Mouse (Mus musculus): ENCODE measurements at regions not wholly inside any gene's neighbourhood (a gene's known extent, or its start where the extent isn't known, plus 50 kb on each side); places are given as distances from the start of the nearest gene placed in this dataset.

GRCm38 (mm10) chr4:119018573-119018972, 57.2 kb downstream of the Lao1 start:
- 68% methylated on average over 6 of the region's 6 CpGs for WGBS
- Histone ChIP-seq H3K27ac (ENCODE audit: insufficient read depth, low read length) (no peak overlapping the region), H3K27me3 (ENCODE audit: control insufficient read depth, insufficient read depth, low read length) (no peaks in the 10 kb centered on the region), H3K4me3 (replicated peaks; ENCODE audit: insufficient read depth, low read depth, low read length) (no peak overlapping the region), H3K4me1 (ENCODE audit: control insufficient read depth, insufficient read depth, low read length) (no peaks in the 10 kb centered on the region)
- DNase-seq, result no peak
- TF ChIP-seq POLR2A (IDR thresholded peaks at IDR 0.05; ENCODE audit: borderline replicate concordance, insufficient read depth, low read length) (no peak), CTCF (IDR thresholded peaks at IDR 0.05; ENCODE audit: borderline replicate concordance, insufficient read depth, low read depth, low read length) (no peak)

- H3K27me3 ChIP-seq (ENCODE audit: control insufficient read depth, insufficient read depth, low read length), result no peaks in the 10 kb centered on the region
- no peak for TF ChIP-seq CTCF (IDR thresholded peaks at IDR 0.05; ENCODE audit: borderline replicate concordance, insufficient read depth, low read depth, low read length)
- no peak for TF ChIP-seq POLR2A (IDR thresholded peaks at IDR 0.05; ENCODE audit: borderline replicate concordance, insufficient read depth, low read length)
- WGBS, result 22% methylated on average over 12 of the region's 12 CpGs
- H3K4me3 ChIP-seq (replicated peaks; ENCODE audit: insufficient read depth, low read depth, low read length), result no peak overlapping the region
- no peaks in the 10 kb centered on the region for H3K4me1 ChIP-seq (ENCODE audit: control insufficient read depth, insufficient read depth, low read length)
- no peak overlapping the region for H3K27ac ChIP-seq (ENCODE audit: insufficient read depth, low read length)
- no peak for DNase-seq
These were observed 57.8 kb downstream of the Lao1 start for GRCm38 (mm10) chr4:119019013-119019781.

- TF ChIP-seq POLR2A (IDR thresholded peaks at IDR 0.05; ENCODE audit: borderline replicate concordance, insufficient read depth, low read length) (no peak), CTCF (IDR thresholded peaks at IDR 0.05; ENCODE audit: borderline replicate concordance, insufficient read depth, low read depth, low read length) (no peak)
- 70% methylated on average over 6 of the region's 6 CpGs for WGBS
- DNase-seq, result no peak
- no peaks in the 10 kb centered on the region for H3K4me1 ChIP-seq (ENCODE audit: control insufficient read depth, insufficient read depth, low read length)
- H3K27ac ChIP-seq (ENCODE audit: insufficient read depth, low read length), result no peak overlapping the region
- no peaks in the 10 kb centered on the region for H3K27me3 ChIP-seq (ENCODE audit: control insufficient read depth, insufficient read depth, low read length)
- H3K4me3 ChIP-seq (replicated peaks; ENCODE audit: insufficient read depth, low read depth, low read length), result no peak overlapping the region
These were observed 61.0 kb downstream of the Lao1 start for GRCm38 (mm10) chr4:119022338-119022737.

- Histone ChIP-seq H3K4me3 (replicated peaks; ENCODE audit: insufficient read depth, low read depth, low read length) (no peak overlapping the region), H3K27ac (ENCODE audit: insufficient read depth, low read length) (no peak overlapping the region), H3K27me3 (ENCODE audit: control insufficient read depth, insufficient read depth, low read length) (no peaks in the 10 kb centered on the region), H3K4me1 (ENCODE audit: control insufficient read depth, insufficient read depth, low read length) (no peaks in the 10 kb centered on the region)
- WGBS, result 35% methylated on average over 5 of the region's 5 CpGs
- no peak for DNase-seq
- TF ChIP-seq POLR2A (IDR thresholded peaks at IDR 0.05; ENCODE audit: borderline replicate concordance, insufficient read depth, low read length) (no peak), CTCF (IDR thresholded peaks at IDR 0.05; ENCODE audit: borderline replicate concordance, insufficient read depth, low read depth, low read length) (no peak)
These were observed 65.0 kb downstream of the Lao1 start for GRCm38 (mm10) chr4:119026237-119026861.

GRCm38 (mm10) chr4:119028208-119028821, 66.9 kb downstream of the Lao1 start:
- H3K27me3 ChIP-seq (ENCODE audit: control insufficient read depth, insufficient read depth, low read length), result no peaks in the 10 kb centered on the region
- no peaks in the 10 kb centered on the region for H3K4me1 ChIP-seq (ENCODE audit: control insufficient read depth, insufficient read depth, low read length)
- no peak for DNase-seq
- 44% methylated on average over 8 of the region's 8 CpGs for WGBS
- no peak overlapping the region for H3K4me3 ChIP-seq (replicated peaks; ENCODE audit: insufficient read depth, low read depth, low read length)
- no peak for TF ChIP-seq CTCF (IDR thresholded peaks at IDR 0.05; ENCODE audit: borderline replicate concordance, insufficient read depth, low read depth, low read length)
- no peak for TF ChIP-seq POLR2A (IDR thresholded peaks at IDR 0.05; ENCODE audit: borderline replicate concordance, insufficient read depth, low read length)
- H3K27ac ChIP-seq (ENCODE audit: insufficient read depth, low read length), result no peak overlapping the region

- DNase-seq, result no peak
- Histone ChIP-seq H3K4me1 (ENCODE audit: control insufficient read depth, insufficient read depth, low read length) (no peaks in the 10 kb centered on the region), H3K27me3 (ENCODE audit: control insufficient read depth, insufficient read depth, low read length) (no peaks in the 10 kb centered on the region), H3K27ac (ENCODE audit: insufficient read depth, low read length) (no peak overlapping the region), H3K4me3 (replicated peaks; ENCODE audit: insufficient read depth, low read depth, low read length) (no peak overlapping the region)
- WGBS, result 74% methylated on average over 7 of the region's 7 CpGs
- TF ChIP-seq CTCF (IDR thresholded peaks at IDR 0.05; ENCODE audit: borderline replicate concordance, insufficient read depth, low read depth, low read length), result no peak
- no peak for TF ChIP-seq POLR2A (IDR thresholded peaks at IDR 0.05; ENCODE audit: borderline replicate concordance, insufficient read depth, low read length)
These were observed 67.7 kb downstream of the Lao1 start for GRCm38 (mm10) chr4:119029091-119029490.

GRCm38 (mm10) chr4:119029735-119030134, 68.4 kb downstream of the Lao1 start:
- TF ChIP-seq POLR2A (IDR thresholded peaks at IDR 0.05; ENCODE audit: borderline replicate concordance, insufficient read depth, low read length) (no peak), CTCF (IDR thresholded peaks at IDR 0.05; ENCODE audit: borderline replicate concordance, insufficient read depth, low read depth, low read length) (no peak)
- H3K27ac ChIP-seq (ENCODE audit: insufficient read depth, low read length), result no peak overlapping the region
- WGBS, result 16% methylated on average over 6 of the region's 6 CpGs
- H3K4me3 ChIP-seq (replicated peaks; ENCODE audit: insufficient read depth, low read depth, low read length), result no peak overlapping the region
- no peaks in the 10 kb centered on the region for H3K27me3 ChIP-seq (ENCODE audit: control insufficient read depth, insufficient read depth, low read length)
- no peak for DNase-seq
- no peaks in the 10 kb centered on the region for H3K4me1 ChIP-seq (ENCODE audit: control insufficient read depth, insufficient read depth, low read length)
